Mouse (Mus musculus) urinary bladder, postnatal 10 days (tissue): ENCODE measurements around the gene Nusap1.
"Not testable (repeated sequence)": the region's sequence is repeated elsewhere in the genome, so short reads cannot be mapped to it uniquely, and the experiment has no call there.

Experiments used
- DNase-seq: peaks from one replicate; pipeline ENCODE4 v3.0.0; 2022; ENCODE audit warnings: low spot score

The Nusap1 gene

DNA sequence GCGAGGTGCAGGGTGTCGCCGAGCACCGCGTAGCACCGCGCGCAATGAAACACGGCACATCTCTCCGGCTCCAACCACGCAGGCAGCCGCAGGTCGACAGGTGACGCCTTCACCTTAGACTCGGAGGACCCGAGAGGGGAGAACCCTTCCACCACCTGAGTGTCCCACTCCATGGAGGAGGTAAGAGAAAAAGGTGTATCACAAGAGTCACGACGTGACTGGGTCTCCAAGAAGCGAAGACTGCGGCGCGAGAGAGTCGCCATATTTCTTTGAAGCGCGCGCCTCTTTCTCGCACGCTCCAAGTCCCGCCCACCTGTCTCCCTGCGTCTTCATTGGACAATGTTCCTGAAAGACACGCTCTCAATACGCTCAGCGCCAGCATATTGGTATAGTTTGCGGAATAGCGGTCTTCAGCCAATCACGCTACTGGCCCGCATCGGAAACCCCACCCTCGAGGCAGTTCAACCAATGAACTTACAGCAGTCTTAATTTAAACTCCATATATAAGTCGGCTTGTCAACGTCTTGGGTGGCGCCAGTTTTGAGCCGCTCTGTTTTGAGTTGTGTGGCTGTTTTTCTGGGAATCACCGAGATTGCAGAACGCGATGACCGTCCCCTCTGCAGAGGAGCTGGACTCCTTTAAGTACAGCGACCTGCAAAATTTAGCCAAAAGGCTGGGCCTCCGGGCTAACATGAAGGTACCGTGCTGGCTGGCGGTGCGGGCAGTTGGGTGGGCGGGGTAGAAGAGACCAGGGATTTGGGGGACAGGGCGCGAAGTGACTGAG, at the start of gene Nusap1, which contains the start of gene Oip5:
Gene Nusap1 (plus strand): TSS at position 100 of the 784 bp plus-strand sequence.
Gene Oip5 (minus strand): TSS at position 271 of the 784 bp plus-strand sequence.
- DNase-seq = peak; percentile 64

DNA sequence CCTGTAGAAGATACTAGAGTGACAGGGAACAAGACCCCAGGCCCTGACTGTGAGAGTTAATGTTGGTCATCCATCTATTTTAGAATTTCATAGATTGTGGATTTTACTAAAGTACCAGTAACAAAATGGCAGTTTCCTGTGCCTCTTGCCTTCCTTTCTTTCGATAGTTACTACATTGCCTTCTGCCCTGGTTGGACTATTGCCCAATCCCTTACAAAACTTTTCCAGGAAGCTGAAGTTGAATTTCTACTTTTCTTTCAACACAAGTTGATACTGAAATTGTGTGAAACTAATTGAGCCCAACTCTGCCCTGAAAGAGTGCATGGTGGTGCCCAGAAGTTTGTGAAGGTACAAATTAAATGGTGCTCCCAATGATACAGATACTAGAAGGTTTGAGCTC, 45.6 kb upstream of the Nusap1 start:
- no peak for DNase-seq

DNA sequence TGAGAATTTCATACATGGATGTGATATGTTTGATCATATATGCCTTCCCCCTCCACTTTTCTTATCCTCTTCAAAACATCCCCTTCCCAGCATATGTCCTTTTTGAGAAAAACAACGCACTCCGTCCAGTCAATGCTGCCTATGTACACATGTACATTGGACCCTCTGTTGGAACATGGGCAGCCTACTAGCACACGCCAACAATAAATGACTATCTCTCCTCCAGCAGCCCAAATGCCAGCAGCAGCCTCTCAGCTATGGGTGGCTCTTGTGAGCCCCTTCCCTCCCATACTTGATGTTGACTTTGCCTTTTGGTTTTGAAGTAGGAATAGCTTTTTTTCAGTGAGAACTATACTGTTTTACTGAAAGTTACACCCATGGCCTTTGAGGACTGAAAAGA, 36.5 kb upstream of the Nusap1 start:
- no peak for DNase-seq

DNA sequence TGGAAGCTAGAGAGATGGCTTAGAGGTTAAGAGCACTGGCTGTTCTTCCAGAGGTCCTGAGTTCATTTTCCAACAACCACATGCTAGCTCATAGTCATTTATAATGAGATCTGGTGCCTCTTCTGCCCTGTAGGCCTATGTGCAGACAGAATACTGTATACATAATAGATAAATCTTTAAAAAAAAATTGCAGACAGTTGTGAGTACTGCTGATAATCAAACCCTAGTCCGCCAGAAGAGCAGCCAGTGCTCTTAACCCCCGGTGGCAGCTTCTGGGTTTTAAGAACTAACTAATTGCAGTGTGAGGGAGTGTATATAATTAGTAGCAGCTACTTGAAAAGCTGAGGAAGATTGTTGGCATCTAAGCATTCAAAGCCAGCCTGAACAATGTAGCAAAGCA, 34.7 kb upstream of the Nusap1 start:
- DNase-seq = no peak

DNA sequence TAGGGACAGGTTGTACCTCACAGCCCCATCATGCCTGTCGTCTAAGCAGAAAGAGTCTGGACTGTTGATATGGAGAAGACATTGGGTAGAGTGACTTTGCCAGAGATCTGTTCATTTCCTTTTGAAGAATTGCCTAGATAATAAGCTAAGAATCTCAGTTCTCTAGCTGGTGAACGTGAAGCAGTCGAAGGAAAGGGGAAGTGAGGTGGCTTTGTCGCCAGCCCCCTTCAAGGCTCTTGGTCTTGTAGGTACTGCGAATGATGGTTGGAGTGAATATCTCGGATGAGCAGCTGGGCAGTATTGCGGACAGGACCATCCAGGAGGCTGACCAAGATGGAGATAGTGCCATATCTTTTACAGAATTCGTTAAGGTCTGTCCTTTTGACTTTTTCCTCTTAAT, 33.8 kb upstream of the Nusap1 start:
- no peak for DNase-seq

DNA sequence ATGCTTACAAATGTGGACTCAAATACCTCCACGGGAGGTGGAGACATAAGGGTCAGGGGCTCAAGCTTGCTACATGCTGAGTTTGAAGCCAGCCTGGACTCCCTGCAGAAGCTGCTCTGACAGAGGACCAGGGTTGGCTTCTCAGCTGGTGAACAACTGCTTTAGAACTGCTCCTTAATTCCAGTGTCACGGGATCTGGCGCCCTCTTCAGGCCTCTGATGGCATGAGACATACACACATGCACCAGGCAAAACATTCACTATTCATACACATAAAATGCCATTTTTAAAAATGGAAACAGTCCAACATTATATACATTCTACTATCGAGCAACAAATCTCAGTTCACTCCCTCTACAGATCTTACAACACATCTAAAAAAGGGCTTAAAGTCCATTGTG, 30.7 kb upstream of the Nusap1 start:
- no peak for DNase-seq

DNA sequence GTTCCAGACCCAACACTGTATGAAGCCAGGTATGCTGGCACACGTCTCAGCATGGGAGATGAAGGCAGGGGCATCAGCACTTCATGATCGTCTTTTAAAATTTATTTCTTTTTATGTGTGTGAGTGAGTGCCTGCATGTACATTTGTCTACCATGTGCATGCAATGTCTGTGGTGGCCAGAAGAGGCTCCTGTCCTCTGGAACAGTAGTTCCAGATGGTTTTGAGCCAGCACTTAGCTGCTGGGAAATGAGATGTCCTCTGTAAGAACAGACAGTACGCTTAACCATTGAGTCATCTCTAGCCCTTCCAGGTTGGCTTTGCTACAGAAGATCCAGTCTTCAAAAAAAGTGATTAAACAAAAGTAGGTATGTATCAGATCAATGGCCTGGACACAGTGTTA, 26.9 kb upstream of the Nusap1 start:
- DNase-seq = no peak

DNA sequence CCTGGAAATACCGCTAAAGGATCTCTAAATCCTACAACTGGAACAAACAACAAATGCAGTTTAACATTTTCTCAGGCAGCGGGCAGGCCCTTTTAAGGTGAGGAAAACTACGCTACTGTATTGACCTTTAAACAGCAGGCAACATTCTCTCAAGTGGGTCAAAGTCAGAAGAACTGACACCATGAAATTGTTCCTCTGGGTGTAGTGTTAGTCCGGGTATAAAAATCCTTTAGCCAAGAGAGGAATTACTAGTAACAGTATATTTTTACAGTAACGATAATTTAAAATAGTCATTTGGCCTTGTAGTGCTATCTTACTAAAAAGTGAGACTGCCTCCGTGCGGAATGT, 24.4 kb upstream of the Nusap1 start:
- DNase-seq = no peak

DNA sequence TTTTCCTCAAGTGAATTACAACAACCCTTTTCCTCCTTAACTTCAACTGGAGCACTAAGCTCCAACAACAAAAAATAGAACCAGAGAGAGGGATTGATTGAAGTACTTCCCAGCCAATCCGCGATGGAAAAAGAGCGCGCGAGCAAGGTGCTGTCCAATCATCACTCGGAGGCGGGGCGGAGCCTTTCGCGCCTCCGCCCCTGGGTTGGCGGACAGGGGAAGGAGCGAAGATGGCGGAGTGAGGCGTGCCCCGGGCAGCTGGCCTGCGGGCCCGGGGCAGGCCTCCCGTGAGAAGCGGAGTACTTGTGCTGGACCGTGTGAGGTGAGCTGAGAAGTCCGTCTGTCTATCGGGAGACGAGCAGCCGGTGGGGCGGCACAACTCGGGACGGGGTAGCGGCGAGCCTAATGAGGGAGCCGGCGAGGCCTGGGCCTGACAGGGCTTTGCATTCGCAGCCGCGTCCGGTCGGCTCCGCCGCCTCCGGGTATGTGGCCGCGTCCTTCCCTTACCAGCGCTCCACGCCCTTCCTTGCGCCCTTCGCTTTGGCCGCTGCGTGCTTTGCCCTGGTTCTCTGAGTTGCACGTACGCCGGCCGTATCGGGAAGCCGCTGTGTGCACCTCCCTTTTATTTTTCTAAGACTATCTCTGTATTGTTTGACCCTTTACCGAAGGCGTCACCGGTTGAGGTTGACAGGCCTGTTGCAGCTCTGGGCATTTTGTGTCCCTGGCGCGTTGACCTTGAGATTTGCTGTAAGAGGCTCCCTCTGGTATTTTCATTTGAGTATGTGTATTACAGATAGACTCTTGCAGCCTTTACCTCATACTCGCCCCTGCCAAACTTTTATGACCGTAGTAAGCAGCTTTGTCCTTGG, 23.8 kb upstream of the Nusap1 start:
- DNase-seq = peak; percentile 87

DNA sequence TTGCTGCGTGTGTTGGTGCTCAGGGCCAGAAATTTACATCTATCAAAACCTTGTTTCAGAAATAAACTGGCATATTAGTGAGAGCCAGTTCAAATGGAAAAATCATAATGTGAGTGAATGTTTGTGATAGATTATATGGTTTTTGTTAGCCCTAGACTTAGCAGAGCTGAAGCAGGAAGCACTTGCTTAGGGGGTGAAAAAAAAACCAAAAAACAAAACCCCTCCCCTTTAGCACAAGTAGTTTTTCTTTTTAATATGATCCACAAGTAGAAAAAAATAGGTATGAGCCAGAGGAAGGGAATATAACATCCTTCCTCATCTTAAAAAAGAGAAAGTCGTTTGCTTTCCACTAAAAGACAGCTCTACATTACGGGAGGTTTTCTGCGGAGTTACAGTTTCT, 22.8 kb upstream of the Nusap1 start:
- no peak for DNase-seq

DNA sequence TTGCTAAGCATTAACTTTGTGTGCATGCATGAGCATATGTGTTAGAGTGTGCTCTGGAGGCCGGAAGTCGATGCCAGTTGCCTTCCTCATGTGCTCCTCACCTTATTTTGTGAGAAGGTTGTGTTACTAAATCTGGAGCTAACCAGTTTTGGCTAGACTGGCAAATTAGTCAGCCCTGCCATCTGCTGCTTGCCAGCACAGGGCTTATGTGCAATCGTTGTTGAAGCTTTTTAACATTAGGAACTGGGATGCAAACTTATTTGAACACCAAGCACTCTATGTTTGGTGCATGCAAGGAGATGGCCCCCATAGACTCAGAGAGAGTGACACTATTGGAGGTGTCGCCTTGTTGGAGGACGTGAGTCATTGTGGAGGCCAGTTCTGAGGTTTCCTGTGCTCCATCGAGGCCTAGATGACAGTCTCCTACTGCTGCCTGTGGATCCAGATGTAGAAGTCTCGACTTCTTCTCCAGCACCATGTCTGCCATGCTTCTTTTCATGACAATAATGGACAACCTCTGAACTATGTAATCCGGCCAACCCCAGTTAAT, 21.2 kb upstream of the Nusap1 start:
- no peak for DNase-seq

DNA sequence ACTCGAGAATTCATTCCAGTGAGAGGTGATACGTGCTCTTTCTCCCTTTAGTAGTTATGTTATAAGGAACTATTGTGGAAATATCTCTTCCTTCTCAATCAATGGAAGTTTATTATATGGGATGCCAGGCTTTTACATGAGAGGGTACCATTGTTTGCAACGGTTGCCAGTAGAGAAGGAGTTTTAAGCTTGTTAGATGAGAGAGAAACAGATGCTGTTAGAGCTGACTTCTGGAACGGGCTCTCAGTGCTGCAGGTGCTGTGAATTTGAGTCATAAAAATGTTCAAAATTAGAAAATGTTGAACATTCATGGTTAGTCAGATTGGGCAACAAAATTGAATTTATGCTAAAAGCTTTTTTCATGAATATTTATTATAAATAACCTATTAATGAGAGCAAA, 17.1 kb upstream of the Nusap1 start:
- DNase-seq = no peak

DNA sequence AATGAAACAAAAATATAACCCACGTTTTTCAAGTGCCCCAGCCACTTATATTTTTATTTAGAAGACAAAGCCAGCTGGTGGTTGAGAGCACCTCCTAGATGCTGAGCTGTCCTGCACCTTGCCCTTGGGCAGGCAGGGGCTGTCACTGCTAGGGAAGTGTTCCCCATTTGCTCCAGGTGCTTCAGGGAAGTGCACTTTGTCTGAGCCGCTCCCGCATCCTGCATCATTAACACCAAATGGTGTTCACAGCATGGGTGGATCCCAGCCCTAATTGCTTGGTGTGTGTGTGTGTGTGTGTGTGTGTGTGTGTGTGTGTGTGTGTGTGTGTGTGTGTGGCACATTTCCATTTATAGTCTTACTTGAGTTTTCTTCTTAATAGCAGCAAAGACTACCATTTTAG, 16.5 kb upstream of the Nusap1 start:
- not testable (repeated sequence) for DNase-seq

DNA sequence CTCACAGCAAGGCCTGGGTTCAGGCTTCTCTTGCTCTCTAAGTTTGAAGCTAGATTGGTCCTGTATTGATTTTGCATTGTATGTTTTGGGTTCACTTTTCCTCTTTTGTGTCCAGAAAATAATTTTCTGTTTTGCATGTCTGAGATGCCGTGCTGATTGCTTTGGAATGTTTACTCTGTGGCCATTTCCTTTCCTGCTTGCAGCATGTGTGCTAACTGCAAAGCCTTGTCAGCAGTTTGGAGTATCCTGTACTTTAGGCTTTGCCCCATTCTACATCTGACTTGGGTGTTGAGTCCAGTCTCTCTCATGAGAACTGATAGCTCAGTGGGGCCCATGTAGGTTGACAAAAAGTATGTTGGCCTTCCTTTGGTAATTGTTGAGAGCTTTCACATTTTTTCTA, 15.6 kb upstream of the Nusap1 start:
- DNase-seq = no peak

DNA sequence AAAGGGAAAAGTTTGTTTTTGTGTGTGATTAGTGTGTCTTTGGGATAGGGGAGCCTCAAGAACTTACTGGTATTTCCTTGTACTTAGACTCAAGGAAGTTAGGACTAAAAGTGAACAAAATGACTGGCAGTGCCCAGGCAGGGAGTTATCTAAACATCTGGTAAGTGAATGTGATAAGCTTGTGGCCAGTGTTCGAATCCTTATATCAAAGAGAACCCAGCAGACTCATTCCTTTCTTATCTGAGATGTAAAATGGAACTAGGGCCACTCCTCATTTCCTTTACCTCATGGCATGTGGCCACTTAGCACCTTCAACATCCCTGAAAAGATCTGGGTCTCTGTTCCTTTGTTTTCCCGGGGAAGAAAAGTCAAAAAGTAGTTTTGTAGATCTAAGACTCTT, 14.2 kb upstream of the Nusap1 start:
- DNase-seq = no peak

DNA sequence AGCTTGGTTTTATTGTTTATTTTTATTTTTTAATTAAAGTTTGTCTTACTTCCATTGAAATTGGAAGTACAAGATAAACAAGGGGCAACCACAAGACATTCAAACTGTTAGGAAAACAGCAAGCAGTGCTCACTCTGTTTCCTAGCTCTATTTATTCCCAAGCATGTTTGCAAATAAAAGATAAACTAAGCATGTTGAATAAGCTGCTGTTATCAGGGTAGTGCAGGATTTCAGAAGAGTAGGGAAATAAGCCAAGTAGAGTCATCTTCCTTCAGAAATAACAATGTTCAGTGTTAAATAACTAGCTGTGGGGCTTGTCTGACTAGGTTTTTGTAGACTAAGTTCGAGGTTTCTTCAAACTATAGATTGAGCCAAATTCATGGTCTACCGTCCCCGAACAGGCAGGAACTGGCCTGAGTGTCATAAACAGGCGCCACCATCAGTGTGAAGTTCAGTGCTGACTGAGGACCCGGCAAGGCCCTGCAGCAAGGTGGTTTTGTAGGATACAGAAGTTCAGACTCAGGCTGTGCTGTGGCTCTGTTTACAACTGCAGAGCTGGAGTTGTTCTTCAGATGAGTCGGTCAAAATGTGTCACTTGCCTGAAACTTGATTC, 12.6 kb upstream of the Nusap1 start:
- DNase-seq = no peak

DNA sequence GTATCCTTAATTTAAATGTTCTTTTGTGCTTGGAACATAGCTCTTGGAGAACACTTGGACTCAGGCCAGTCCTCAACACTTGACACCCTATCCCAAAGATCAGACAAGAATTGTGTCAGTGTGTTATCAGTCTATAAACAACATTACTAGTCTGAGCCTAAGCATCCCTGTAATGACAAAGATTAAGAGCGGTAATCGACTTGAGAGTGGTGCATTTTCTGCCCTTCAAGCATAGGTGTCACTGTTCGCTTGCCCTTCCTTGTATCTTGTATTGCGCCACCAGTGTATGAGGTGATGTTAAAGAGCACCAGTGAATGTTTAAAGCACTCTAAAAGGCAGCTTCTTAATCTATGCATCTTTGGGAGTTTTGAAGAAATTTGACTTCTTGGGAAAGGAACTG, 11.1 kb upstream of the Nusap1 start:
- DNase-seq = no peak

DNA sequence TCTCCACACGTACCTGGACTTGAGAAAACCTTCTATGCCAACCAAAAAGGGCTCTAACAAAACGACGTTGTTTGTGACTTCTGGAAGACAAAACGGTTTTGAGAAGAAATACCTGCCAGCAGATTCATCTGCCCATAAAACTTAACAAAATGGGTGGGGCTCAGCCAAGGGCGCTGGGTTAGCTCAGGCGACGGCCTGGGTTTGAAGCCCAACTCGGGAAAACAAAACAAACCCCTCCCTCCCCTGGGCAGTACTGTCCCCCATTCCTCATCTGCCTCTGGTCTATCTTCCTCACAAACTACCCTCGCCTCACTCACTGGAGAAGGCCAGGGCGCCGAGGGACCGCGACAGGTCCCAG, 278 bp upstream of the Nusap1 start:
- DNase-seq = no peak

DNA sequence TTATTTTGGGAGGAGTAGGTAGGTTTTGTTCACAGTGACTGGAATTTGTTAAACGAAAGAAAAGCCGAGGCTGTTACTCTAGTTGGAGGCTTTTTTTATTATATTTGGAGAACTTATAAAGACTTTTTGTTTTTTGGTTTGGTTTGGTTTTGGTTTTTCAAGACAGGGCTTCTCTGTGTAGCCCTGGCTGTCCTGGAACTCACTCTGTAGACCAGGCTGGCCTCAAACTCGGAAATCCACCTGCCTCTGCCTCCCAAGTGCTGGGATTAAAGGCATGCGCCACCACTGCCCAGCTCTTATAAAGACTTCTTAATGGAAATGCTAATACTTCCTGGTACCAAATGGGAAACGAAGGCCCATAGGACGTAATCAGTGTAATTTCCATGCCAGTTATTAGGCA, 904 bp downstream of the Nusap1 start:
- not testable (repeated sequence) for DNase-seq

DNA sequence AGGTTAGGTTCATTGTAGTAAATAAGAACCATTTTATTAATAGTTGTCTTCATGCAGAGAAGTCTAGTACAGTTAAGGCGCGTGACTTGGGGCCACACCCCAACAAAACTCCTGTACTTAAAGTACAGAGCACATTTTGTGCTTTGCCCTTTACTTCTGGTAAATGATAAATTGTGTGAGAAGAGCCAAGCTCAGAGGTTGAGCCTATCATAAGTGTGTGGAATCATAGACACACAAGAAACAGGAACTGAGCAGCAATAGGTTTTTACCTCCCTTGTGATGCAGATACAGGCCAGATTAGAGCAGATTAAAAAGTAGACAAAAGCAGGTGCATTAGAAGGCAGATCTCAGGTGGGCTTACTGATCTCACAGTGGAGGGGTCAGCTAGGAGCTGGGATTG, 3.2 kb downstream of the Nusap1 start:
- no peak for DNase-seq

DNA sequence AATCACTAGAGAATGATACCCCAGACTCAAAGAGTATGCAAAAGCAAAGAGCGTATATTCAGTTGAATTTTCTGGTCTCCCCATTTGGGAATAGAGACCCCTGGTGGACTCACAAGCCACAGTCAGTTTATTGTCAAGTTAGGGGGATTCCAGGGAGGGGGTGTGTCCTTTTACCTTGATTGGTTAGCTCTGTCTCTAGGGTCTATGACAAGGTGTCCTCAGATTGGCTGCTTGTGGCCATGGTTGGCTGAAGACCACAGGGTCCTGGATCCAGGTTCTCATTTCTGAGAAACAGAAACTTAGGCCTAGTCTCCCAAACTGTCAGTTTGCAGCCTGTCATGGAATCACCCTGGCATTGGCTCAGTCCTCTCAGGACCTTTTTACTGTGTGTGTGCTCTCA, 18.7 kb downstream of the Nusap1 start:
- DNase-seq = no peak

DNA sequence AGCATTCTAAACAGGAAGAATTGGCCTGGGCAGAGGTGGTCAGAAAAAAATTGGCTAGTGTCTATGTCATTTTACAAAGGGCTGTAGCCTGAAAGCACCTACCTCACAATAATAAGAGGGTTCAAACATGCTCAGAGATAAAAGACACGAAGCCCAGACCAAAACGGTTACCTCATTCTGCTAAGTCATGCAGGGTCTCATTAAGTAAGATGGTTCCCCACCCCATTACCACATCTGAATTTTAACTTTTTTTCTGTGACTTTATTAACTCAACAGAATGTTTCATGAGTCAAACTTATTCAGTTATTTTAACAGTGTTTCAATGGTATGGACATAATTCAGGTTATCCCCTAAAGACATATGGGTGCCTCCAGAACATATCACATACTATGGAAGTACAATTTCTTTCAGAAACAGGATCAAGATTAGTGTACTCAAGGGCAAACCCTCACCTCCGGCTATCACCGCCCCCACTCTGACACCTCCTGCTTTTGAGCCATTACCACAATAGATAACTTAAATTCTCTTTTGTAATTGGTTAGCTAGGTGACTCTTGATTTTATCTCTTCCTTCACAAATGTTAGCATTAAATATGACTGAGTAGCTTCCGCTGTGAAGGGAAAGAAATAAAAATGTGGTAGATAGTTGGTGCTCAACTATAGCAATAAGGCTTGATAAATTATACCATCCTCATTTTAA, 23.3 kb downstream of the Nusap1 start:
- DNase-seq = no peak
